Mouse (Mus musculus): ENCODE measurements at regions not wholly inside any gene's neighbourhood (a gene's known extent, or its start where the extent isn't known, plus 50 kb on each side); places are given as distances from the start of the nearest gene placed in this dataset.
"Not testable (repeated sequence)": the region's sequence is repeated elsewhere in the genome, so short reads cannot be mapped to it uniquely, and the experiment has no call there.

GRCm38 (mm10) chr13:7233399-7233798 is 584.8 kb upstream of the Pfkp start:
- WGBS: 38% methylated on average over 2 of the region's 2 CpGs
- H3K4me3 ChIP-seq (ENCODE audit: low read depth, low read length): no peak overlapping the region
- no peaks in the 10 kb centered on the region for H3K9me3 ChIP-seq (ENCODE audit: control insufficient read depth, low read depth, low read length)
- H3K27ac ChIP-seq (ENCODE audit: low read length): no peak overlapping the region
- no peak overlapping the region for H3K4me2 ChIP-seq (replicated peaks; ENCODE audit: low read depth, low read length)
- no peaks in the 10 kb centered on the region for H3K4me1 ChIP-seq (ENCODE audit: control insufficient read depth, insufficient read depth, low read length)
- no peaks in the 10 kb centered on the region for H3K36me3 ChIP-seq (ENCODE audit: control insufficient read depth, insufficient read depth, low read length)
- no peak for ATAC-seq (ENCODE audit: insufficient number of reproducible peaks, insufficient read depth, low FRiP score, low read depth)
- H3K9ac ChIP-seq (replicated peaks; ENCODE audit: low read depth, low read length): no peak overlapping the region
- no peaks in the 10 kb centered on the region for H3K27me3 ChIP-seq (ENCODE audit: control insufficient read depth, insufficient read depth, low read length)

- Histone ChIP-seq H3K4me1 (ENCODE audit: control insufficient read depth, insufficient read depth, low read length) (no peaks in the 10 kb centered on the region), H3K9me3 (ENCODE audit: control insufficient read depth, low read depth, low read length) (no peaks in the 10 kb centered on the region), H3K36me3 (ENCODE audit: control insufficient read depth, insufficient read depth, low read length) (no peaks in the 10 kb centered on the region), H3K4me3 (ENCODE audit: low read depth, low read length) (no peak overlapping the region), H3K27ac (ENCODE audit: low read length) (no peak overlapping the region), H3K9ac (replicated peaks; ENCODE audit: low read depth, low read length) (no peak overlapping the region), H3K27me3 (ENCODE audit: control insufficient read depth, insufficient read depth, low read length) (no peaks in the 10 kb centered on the region), H3K4me2 (replicated peaks; ENCODE audit: low read depth, low read length) (no peak overlapping the region)
- ATAC-seq (ENCODE audit: insufficient number of reproducible peaks, insufficient read depth, low FRiP score, low read depth): no peak
- WGBS: 73% methylated on average over 5 of the region's 5 CpGs
These were observed 558.1 kb upstream of the Pfkp start for GRCm38 (mm10) chr13:7206626-7207211.

- Histone ChIP-seq H3K4me1 (ENCODE audit: control insufficient read depth, insufficient read depth, low read length) (no peaks in the 10 kb centered on the region), H3K4me2 (replicated peaks; ENCODE audit: low read depth, low read length) (no peak overlapping the region), H3K9me3 (ENCODE audit: control insufficient read depth, low read depth, low read length) (no peaks in the 10 kb centered on the region), H3K27me3 (ENCODE audit: control insufficient read depth, insufficient read depth, low read length) (no peaks in the 10 kb centered on the region), H3K27ac (ENCODE audit: low read length) (no peak overlapping the region), H3K36me3 (ENCODE audit: control insufficient read depth, insufficient read depth, low read length) (no peaks in the 10 kb centered on the region), H3K9ac (replicated peaks; ENCODE audit: low read depth, low read length) (no peak overlapping the region), H3K4me3 (ENCODE audit: low read depth, low read length) (no peak overlapping the region)
- WGBS: 24% methylated on average over 6 of the region's 6 CpGs
- ATAC-seq (ENCODE audit: insufficient number of reproducible peaks, insufficient read depth, low FRiP score, low read depth): no peak
These were observed 547.4 kb upstream of the Pfkp start for GRCm38 (mm10) chr13:7195990-7196389.

- no peaks in the 10 kb centered on the region for H3K9me3 ChIP-seq (ENCODE audit: control insufficient read depth, low read depth, low read length)
- no peak overlapping the region for H3K4me2 ChIP-seq (replicated peaks; ENCODE audit: low read depth, low read length)
These were observed 533.7 kb upstream of the Pfkp start for GRCm38 (mm10) chr13:7182216-7182751.

GRCm38 (mm10) chr13:7175561-7176160 is 527.1 kb upstream of the Pfkp start:
- Histone ChIP-seq H3K27ac (ENCODE audit: low read length) (no peak overlapping the region), H3K4me1 (ENCODE audit: control insufficient read depth, insufficient read depth, low read length) (no peaks in the 10 kb centered on the region), H3K9me3 (ENCODE audit: control insufficient read depth, low read depth, low read length) (peaks cover 4% of the 10 kb centered on the region; the same call in 1 of the 2 replicates), H3K4me3 (ENCODE audit: low read depth, low read length) (no peak overlapping the region), H3K27me3 (ENCODE audit: control insufficient read depth, insufficient read depth, low read length) (no peaks in the 10 kb centered on the region), H3K36me3 (ENCODE audit: control insufficient read depth, insufficient read depth, low read length) (no peaks in the 10 kb centered on the region), H3K4me2 (replicated peaks; ENCODE audit: low read depth, low read length) (no peak overlapping the region), H3K9ac (replicated peaks; ENCODE audit: low read depth, low read length) (no peak overlapping the region)
- WGBS: 65% methylated on average over 9 of the region's 9 CpGs
- no peak for ATAC-seq (ENCODE audit: insufficient number of reproducible peaks, insufficient read depth, low FRiP score, low read depth)

More at GRCm38 (mm10) chr13:7182216-7182751, 533.7 kb upstream of the Pfkp start:
- Histone ChIP-seq H3K4me3 (ENCODE audit: low read depth, low read length) (no peak overlapping the region), H3K4me1 (ENCODE audit: control insufficient read depth, insufficient read depth, low read length) (no peaks in the 10 kb centered on the region), H3K27ac (ENCODE audit: low read length) (no peak overlapping the region), H3K9ac (replicated peaks; ENCODE audit: low read depth, low read length) (no peak overlapping the region), H3K36me3 (ENCODE audit: control insufficient read depth, insufficient read depth, low read length) (no peaks in the 10 kb centered on the region), H3K27me3 (ENCODE audit: control insufficient read depth, insufficient read depth, low read length) (no peaks in the 10 kb centered on the region)
- no peak for ATAC-seq (ENCODE audit: insufficient number of reproducible peaks, insufficient read depth, low FRiP score, low read depth)
- 82% methylated on average over 4 of the region's 4 CpGs for WGBS

- not testable (repeated sequence) for H3K27me3 ChIP-seq (ENCODE audit: control insufficient read depth, insufficient read depth, low read length); H3K9me3 ChIP-seq (ENCODE audit: control insufficient read depth, low read depth, low read length); H3K4me3 ChIP-seq (ENCODE audit: low read depth, low read length); H3K27ac ChIP-seq (ENCODE audit: low read length); H3K4me2 ChIP-seq (replicated peaks; ENCODE audit: low read depth, low read length); ATAC-seq (ENCODE audit: insufficient number of reproducible peaks, insufficient read depth, low FRiP score, low read depth); H3K36me3 ChIP-seq (ENCODE audit: control insufficient read depth, insufficient read depth, low read length); H3K9ac ChIP-seq (replicated peaks; ENCODE audit: low read depth, low read length); H3K4me1 ChIP-seq (ENCODE audit: control insufficient read depth, insufficient read depth, low read length)
- WGBS: 89% methylated on average over 3 of the region's 3 CpGs
These were observed 521.5 kb upstream of the Pfkp start for GRCm38 (mm10) chr13:7170035-7170434.

- 74% methylated on average over 4 of the region's 4 CpGs for WGBS
- ATAC-seq (ENCODE audit: insufficient number of reproducible peaks, insufficient read depth, low FRiP score, low read depth): no peak
- no peak overlapping the region for H3K27ac ChIP-seq (ENCODE audit: low read length)
- H3K4me2 ChIP-seq (replicated peaks; ENCODE audit: low read depth, low read length): no peak overlapping the region
- no peak overlapping the region for H3K9ac ChIP-seq (replicated peaks; ENCODE audit: low read depth, low read length)
- no peaks in the 10 kb centered on the region for H3K36me3 ChIP-seq (ENCODE audit: control insufficient read depth, insufficient read depth, low read length)
- no peaks in the 10 kb centered on the region for H3K9me3 ChIP-seq (ENCODE audit: control insufficient read depth, low read depth, low read length)
- no peak overlapping the region for H3K4me3 ChIP-seq (ENCODE audit: low read depth, low read length)
- no peaks in the 10 kb centered on the region for H3K4me1 ChIP-seq (ENCODE audit: control insufficient read depth, insufficient read depth, low read length)
- H3K27me3 ChIP-seq (ENCODE audit: control insufficient read depth, insufficient read depth, low read length): no peaks in the 10 kb centered on the region
These were observed 497.8 kb upstream of the Pfkp start for GRCm38 (mm10) chr13:7146337-7146736.

- Histone ChIP-seq H3K9me3 (ENCODE audit: control insufficient read depth, low read depth, low read length) (no peaks in the 10 kb centered on the region), H3K36me3 (ENCODE audit: control insufficient read depth, insufficient read depth, low read length) (no peaks in the 10 kb centered on the region), H3K27me3 (ENCODE audit: control insufficient read depth, insufficient read depth, low read length) (no peaks in the 10 kb centered on the region), H3K4me2 (replicated peaks; ENCODE audit: low read depth, low read length) (no peak overlapping the region), H3K27ac (ENCODE audit: low read length) (no peak overlapping the region), H3K4me3 (ENCODE audit: low read depth, low read length) (no peak overlapping the region), H3K9ac (replicated peaks; ENCODE audit: low read depth, low read length) (no peak overlapping the region), H3K4me1 (ENCODE audit: control insufficient read depth, insufficient read depth, low read length) (no peaks in the 10 kb centered on the region)
- 82% methylated on average over 4 of the region's 4 CpGs for WGBS
- ATAC-seq (ENCODE audit: insufficient number of reproducible peaks, insufficient read depth, low FRiP score, low read depth): no peak
These were observed 462.0 kb upstream of the Pfkp start for GRCm38 (mm10) chr13:7110572-7110971.

GRCm38 (mm10) chr13:7103289-7103688 is 454.7 kb upstream of the Pfkp start:
- Histone ChIP-seq H3K9me3 (ENCODE audit: control insufficient read depth, low read depth, low read length) (no peaks in the 10 kb centered on the region), H3K4me3 (ENCODE audit: low read depth, low read length) (no peak overlapping the region), H3K36me3 (ENCODE audit: control insufficient read depth, insufficient read depth, low read length) (no peaks in the 10 kb centered on the region), H3K9ac (replicated peaks; ENCODE audit: low read depth, low read length) (no peak overlapping the region), H3K27me3 (ENCODE audit: control insufficient read depth, insufficient read depth, low read length) (no peaks in the 10 kb centered on the region), H3K4me1 (ENCODE audit: control insufficient read depth, insufficient read depth, low read length) (no peaks in the 10 kb centered on the region), H3K27ac (ENCODE audit: low read length) (no peak overlapping the region), H3K4me2 (replicated peaks; ENCODE audit: low read depth, low read length) (no peak overlapping the region)
- ATAC-seq (ENCODE audit: insufficient number of reproducible peaks, insufficient read depth, low FRiP score, low read depth): no peak
- WGBS: 83% methylated on average over 4 of the region's 4 CpGs

Measured in stomach, embryonic 14.5 days (tissue).